Mouse (Mus musculus): ENCODE measurements around the gene Serp2.

The Serp2 gene

GRCm38 (mm10) chr14:76526467-76526866, 30.2 kb downstream of the Serp2 start:
- DNase-seq: no peak

- no peak for DNase-seq
Measured at GRCm38 (mm10) chr14:76523344-76523743, 33.3 kb downstream of the Serp2 start.

GRCm38 (mm10) chr14:76521308-76521707, 35.4 kb downstream of the Serp2 start:
- no peak for DNase-seq

- DNase-seq: no peak
Measured at GRCm38 (mm10) chr14:76520606-76521005, 36.1 kb downstream of the Serp2 start.

- DNase-seq: no peak
Measured at GRCm38 (mm10) chr14:76518217-76518616, 38.5 kb downstream of the Serp2 start.

GRCm38 (mm10) chr14:76515620-76516019, 41.1 kb downstream of the Serp2 start:
- no peak for DNase-seq

GRCm38 (mm10) chr14:76514050-76514585, 42.6 kb downstream of the Serp2 start:
- no peak for DNase-seq

GRCm38 (mm10) chr14:76513395-76514049, 43.2 kb downstream of the Serp2 start:
- DNase-seq: no peak

GRCm38 (mm10) chr14:76511971-76512370, 44.7 kb downstream of the Serp2 start:
- no peak for DNase-seq

- DNase-seq: no peak
Measured at GRCm38 (mm10) chr14:76508701-76509100, 48.0 kb downstream of the Serp2 start.

GRCm38 (mm10) chr14:76507804-76508500, 48.7 kb downstream of the Serp2 start:
- no peak for DNase-seq

- DNase-seq: no peak
Measured at GRCm38 (mm10) chr14:76507357-76507756, 49.3 kb downstream of the Serp2 start.

GRCm38 (mm10) chr14:76506425-76507205, 50.1 kb downstream of the Serp2 start:
- peak; percentile 48 for DNase-seq

- peak; percentile 78 for DNase-seq
Measured at GRCm38 (mm10) chr14:76505439-76506220, 51.1 kb downstream of the Serp2 start.

- DNase-seq: no peak
Measured at GRCm38 (mm10) chr14:76505101-76505438, 51.6 kb downstream of the Serp2 start.

GRCm38 (mm10) chr14:76504121-76504737, 52.5 kb downstream of the Serp2 start:
- DNase-seq: peak; percentile 96

- DNase-seq: no peak
Measured at GRCm38 (mm10) chr14:76503231-76503851, 53.3 kb downstream of the Serp2 start.

- DNase-seq: no peak
Measured at GRCm38 (mm10) chr14:76500036-76500435, 56.7 kb downstream of the Serp2 start.

GRCm38 (mm10) chr14:76499492-76499891, 57.2 kb downstream of the Serp2 start:
- no peak for DNase-seq

GRCm38 (mm10) chr14:76498210-76498609, 58.5 kb downstream of the Serp2 start:
- no peak for DNase-seq

- DNase-seq: no peak
Measured at GRCm38 (mm10) chr14:76497187-76497586, 59.5 kb downstream of the Serp2 start.

GRCm38 (mm10) chr14:76495022-76495421, 61.7 kb downstream of the Serp2 start:
- no peak for DNase-seq

All from right cerebral cortex, postnatal 25 days (tissue).